Mouse (Mus musculus) regulatory T cell (primary cell): ENCODE data around the gene Ibsp.

ENCODE experiments used
- in situ Hi-C: fragments of 300-600 bp; cut with MboI, MseI; formaldehyde crosslinking; loops from one replicate; pipeline ENCODE4 v1.15.1; 2025; ENCODE audit warnings: high pct_unique_total_duplicates

Ibsp gene

DNA sequence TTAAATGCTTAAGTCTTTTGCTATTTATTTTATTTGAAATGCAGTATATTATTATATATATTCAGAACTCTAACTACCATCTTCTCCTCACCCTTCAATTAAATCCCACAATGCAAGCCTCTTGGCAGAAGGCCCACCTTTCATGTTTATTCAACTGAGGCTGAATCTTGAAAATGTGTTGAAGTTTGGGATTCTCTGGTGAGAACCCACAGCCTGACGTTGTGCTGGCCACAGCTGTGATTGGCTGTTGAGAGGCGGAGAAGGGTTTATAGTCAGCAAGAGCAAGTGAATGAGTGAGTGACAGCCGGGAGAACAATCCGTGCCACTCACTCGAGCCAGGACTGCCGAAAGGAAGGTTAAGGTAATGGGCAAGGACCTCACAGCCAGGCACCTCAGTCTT is at the start of gene Ibsp:
Gene Ibsp, plus strand, starts transcription at position 178 of the 400 bp plus-strand sequence.
- in situ Hi-C loops, result no loop called here

DNA sequence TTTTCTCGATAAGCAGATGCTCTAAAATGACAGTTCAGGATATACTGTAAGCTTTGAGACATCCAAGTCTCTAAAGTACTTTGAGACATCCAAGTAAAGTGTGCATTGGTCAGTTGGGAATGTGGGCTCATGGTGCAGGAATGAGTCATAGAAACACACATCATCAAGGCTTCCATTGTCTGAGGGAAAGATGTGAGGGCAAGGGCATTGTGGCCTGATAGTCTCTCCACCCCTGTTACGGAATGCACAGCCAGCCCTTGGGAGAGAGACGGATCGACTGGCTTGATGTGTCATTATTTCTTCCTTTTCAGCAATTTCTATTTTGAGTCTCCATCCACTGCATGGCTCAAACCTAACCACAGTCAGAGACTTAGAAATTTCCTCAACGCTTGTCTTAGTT is 47.2 kb upstream of the Ibsp start:
- in situ Hi-C loops, result no loop called here

DNA sequence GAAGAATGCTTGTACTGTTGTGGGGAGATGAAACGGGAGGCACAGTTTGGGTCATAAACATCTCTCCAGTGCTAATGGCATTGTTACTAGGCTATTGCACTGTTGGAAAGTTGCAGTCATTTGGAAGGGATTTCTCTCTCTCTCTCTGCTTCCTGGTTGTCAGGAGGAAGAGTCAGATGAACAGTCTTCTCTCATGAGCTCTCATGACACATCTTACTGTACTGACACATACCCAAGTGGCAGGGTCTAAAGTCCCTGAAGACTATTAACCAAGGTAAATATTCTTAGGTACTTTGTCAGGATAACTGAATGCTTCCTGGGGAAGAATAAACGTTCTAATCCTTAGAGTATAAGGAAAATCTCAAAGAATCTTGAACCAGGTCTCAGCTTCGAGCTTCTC is 42.4 kb upstream of the Ibsp start:
- in situ Hi-C loops, result no loop called here

- in situ Hi-C loops, result no loop called here
These were observed 37.0 kb upstream of the Ibsp start for GRCm38 (mm10) chr5:104261908-104262461.

DNA sequence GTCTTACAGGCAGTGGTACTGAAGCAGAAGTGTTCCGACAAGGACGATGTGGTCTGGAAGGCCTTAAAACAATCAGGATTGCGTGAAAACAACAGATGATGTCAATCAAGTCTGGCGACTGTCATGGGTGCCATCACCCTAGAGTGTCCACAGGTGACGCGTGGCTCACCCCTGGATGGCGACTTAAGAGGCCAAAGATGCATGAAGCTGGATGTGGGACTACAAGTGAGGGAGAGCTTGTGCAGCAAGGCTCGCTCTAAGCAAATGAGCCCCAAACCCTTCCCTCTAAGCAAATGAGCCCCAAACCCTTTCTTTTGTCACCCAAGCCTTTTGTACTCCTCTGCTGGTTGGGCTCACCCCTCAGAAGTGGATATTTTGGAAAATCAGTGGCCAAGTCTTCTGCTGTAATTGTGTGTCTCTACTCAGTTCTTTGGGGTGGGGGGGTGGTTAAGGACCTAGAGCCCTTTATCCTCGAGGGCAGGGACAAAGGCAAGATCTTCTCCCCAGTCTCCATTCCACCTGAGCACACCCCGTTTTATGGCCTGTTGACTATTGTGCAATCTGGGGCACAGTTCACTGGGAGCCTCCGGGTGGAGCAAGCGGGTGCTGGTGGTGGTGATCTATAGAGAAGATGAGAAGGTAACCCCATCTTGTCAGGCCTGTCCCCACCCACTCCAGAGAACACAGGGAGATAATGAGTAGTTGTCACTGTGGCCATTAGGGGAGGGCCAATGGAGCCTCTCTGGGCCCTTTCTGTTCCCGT is 35.8 kb upstream of the Ibsp start:
- in situ Hi-C loops, result no loop called here

DNA sequence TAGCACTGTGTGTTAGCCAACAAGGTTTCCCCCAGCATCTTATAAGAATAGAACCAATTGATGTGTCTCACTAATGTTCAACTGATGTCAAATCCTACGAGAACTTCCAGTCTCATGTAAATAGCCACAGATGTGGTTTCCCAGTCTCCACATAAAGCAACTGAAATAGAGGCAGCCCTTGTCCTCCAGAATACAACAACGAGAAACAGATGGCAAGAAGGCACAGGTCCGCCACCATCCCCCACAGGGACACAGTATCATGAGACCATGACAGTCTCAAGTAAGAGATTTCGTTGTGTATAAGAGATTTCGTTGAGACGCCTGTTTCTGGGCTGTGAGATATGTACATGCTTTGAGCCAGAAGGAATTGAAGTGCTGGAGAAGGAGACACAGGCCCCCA is 4.8 kb upstream of the Ibsp start:
- in situ Hi-C loops, result no loop called here

DNA sequence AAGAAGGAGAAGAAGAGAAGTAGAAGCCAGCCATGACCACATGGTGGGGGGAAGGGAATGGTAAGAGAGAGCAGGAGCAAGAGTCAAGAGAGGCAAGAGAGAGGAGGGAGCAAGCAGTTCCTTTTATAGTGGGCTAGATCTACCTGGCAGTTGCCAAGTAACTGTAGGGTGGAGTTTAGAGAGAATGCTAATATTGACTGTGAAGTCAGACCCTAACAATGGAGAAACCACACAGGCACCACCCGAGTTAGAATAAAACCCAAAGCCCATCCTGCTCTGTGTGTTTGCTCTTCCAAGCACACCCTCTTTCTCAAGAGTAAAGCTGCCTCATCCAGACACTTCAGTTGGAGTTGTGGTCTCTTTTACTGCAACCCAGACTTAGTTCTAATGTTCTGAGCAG is 15.1 kb downstream of the Ibsp start:
- in situ Hi-C loops, result no loop called here

GRCm38 (mm10) chr5:104325029-104325428 is 26.1 kb downstream of the Ibsp start, which contains the start of gene Mepe:
TSS of gene Mepe (plus strand) at chr5:104325329.
- in situ Hi-C loops, result no loop called here

DNA sequence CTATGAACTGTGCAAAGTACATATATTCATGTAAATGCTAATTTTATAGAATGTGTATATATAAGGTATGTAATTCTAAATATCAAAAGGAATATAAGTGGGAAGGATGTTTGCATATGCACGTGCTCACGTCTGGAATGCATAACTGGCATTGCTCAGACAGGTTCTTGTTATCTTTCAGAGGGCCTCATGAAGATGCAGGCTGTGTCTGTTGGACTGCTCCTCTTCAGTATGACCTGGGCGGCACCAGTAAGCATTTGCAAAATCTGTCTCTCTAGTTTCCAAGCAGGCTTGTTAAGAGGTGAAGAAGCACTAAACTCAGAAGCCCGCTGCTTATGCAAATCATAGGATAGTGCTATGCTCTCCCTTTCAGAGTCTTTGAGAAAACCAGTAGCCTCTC is 27.9 kb downstream of the Ibsp start:
- in situ Hi-C loops, result no loop called here

GRCm38 (mm10) chr5:104327389-104327788 is 28.4 kb downstream of the Ibsp start:
- in situ Hi-C loops, result no loop called here

GRCm38 (mm10) chr5:104327876-104328275 is 28.9 kb downstream of the Ibsp start:
- in situ Hi-C loops, result no loop called here

DNA sequence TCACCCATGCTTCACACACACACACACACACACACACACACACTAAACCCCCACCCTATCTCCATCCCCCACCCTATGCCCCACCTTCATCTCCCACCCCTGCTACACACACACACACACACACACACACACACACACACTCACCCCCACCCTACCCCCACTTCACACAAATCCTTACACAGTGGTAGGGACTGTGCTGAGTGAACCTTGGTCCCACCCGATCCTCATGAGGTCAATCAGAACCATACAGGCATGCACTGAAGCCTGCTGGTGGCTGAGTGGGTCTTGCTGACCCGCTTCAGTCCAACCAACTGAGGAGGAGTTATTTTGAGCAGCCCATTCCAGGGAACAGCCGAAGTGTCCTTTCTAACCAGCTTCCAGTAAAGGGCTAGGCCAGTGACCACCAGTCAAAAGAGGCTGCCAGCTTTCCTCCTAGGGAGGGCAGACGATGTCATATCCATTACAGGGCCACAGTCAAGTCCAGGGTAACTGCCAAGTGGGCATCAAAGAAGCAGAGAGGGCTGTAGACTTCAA is 29.4 kb downstream of the Ibsp start:
- in situ Hi-C loops, result no loop called here

DNA sequence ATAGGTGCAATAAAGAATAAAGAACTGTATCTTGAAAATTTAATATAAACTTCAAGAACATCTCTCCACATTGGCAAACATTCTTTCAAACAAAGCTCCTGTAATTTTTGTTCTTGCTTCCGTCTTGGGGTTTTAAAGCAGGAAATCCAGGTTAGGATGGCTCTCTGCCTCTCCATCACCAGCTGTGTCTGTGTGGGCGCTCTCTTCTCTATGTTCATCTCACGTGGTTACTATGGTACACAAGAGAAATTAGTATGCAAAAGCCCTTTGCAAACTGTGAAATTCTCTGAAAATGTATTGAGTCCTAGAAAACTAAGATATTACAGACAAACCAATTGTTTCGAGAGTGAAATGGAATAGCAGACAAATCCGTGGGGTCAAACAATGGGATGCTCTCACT is 30.4 kb downstream of the Ibsp start:
- in situ Hi-C loops, result no loop called here

GRCm38 (mm10) chr5:104330088-104330487 is 31.1 kb downstream of the Ibsp start:
- in situ Hi-C loops, result no loop called here

DNA sequence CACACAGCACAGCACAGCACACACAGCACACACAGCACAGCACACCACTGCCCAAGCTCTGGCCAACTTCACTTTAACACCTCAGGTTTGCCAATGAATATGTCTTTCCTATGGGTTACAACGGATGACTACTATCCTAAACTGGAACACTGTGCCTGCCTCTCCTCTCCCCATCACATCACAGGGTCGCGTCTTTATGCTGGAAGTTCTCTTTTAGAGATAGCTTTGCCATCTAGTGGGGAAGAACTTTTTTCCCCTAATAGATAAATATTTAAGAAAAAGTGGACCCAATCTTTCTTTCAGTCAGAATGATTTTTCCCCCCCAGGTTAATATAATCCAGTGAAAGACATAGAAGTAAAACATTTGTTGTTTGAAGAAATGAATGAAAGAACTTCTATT is 33.3 kb downstream of the Ibsp start:
- in situ Hi-C loops, result no loop called here

GRCm38 (mm10) chr5:104333231-104333640 is 34.3 kb downstream of the Ibsp start:
- in situ Hi-C loops, result no loop called here

- in situ Hi-C loops, result no loop called here
These were observed 34.7 kb downstream of the Ibsp start for GRCm38 (mm10) chr5:104333643-104334042.

GRCm38 (mm10) chr5:104334516-104334915 is 35.5 kb downstream of the Ibsp start:
- in situ Hi-C loops, result no loop called here

- in situ Hi-C loops, result loop anchor here (5.0 kb wide), 1 partner anchor 334 kb away; no protein-coding TSS in a partner anchor
These were observed 37.0 kb downstream of the Ibsp start for GRCm38 (mm10) chr5:104335962-104336361.

GRCm38 (mm10) chr5:104337491-104337890 is 38.5 kb downstream of the Ibsp start:
- in situ Hi-C loops, result loop anchor here (5.0 kb wide), 1 partner anchor 335 kb away; no protein-coding TSS in a partner anchor

- in situ Hi-C loops, result loop anchor here (5.0 kb wide), 1 partner anchor 337 kb away; no protein-coding TSS in a partner anchor
These were observed 40.0 kb downstream of the Ibsp start for GRCm38 (mm10) chr5:104339009-104339408.

DNA sequence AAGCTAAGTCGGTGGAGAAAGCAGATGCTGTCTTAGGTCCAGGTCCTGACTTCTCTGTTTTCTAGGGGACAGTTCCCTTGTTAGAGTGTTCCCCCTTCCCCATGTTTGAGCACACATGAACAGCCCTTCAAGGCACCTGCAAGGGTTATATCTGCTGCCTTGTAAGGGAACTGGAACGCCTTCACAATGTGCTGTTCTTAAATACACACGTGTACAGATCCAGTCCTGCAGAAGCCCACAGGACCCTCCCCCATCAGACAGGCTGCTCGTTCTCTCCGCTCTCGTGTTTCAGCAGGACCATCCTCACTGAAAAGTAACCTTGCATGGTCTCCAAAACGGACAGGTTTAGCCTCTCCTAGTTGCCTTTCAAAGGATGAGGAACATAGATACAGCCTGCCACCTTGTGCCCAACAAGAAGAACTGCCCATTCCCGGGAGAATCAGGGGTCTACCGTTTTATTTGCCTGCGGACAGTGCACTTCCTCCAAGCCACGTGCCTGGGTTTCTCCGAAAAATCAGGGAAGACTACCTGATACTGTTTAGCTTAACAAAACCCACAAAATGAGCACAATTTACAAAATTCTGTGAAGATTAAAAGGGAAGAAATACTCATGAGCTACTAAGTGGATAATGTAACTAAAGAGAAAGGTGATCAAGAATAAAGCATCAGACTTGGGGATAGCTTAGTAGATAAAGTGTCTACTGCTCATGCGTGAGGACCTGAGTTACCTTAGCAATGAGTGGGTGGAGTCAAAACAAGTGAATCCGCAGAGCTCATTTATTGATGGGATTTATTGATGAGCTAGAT is 40.9 kb downstream of the Ibsp start:
- in situ Hi-C loops, result loop anchor here (5.0 kb wide), 1 partner anchor 338 kb away; no protein-coding TSS in a partner anchor
